Mouse (Mus musculus) limb, embryonic 14.5 days (tissue): ENCODE measurements around the gene Bub1. TPM values are rescaled to one million over a fixed set of nuclear protein-coding genes. Genes with fewer than 3 reads are reported as not detected.
A peak's percentile ranks its signal among the peaks of the same experiment; 100 is the strongest.

Source experiments
- ATAC-seq: fragments of 200-750 bp; cut with Nextera tagmentation; 2 replicates; pipeline ENCODE4 v1.8.0; 2017; ENCODE audit warnings: low read depth, moderate number of reproducible peaks, moderate TSS enrichment; ENCODE audit not compliant: low FRiP score
- DNase-seq: peaks from one replicate; pipeline ENCODE4 v3.0.0-alpha.2; 2015; ENCODE audit warnings: low spot score
- H3K27ac ChIP-seq: fragments of 300-500 bp; sonication (generic); replicated peaks from 2 replicates; pipeline ENCODE4 v1.5.1; 2014; ENCODE audit warnings: low read depth, mild to moderate bottlenecking, low read length, moderate library complexity, mixed read lengths
- H3K27me3 ChIP-seq: fragments of 300-500 bp; sonication (generic); 2 replicates; pipeline ENCODE4 v1.6.1; 2014; ENCODE audit warnings: low read length, mixed read lengths; ENCODE audit not compliant: control insufficient read depth, insufficient read depth
- H3K36me3 ChIP-seq: fragments of 300-500 bp; sonication (generic); 2 replicates; pipeline ENCODE4 v1.6.1; 2014; ENCODE audit warnings: mild to moderate bottlenecking, low read length, moderate library complexity, mixed read lengths; ENCODE audit not compliant: control insufficient read depth, insufficient read depth
- H3K4me1 ChIP-seq: fragments of 300-500 bp; sonication (generic); 2 replicates; pipeline ENCODE4 v1.6.1; 2014; ENCODE audit warnings: antibody characterized with exemption, low read length, mixed read lengths; ENCODE audit not compliant: control insufficient read depth, insufficient read depth
- H3K4me2 ChIP-seq: fragments of 300-500 bp; sonication (generic); replicated peaks from 2 replicates; pipeline ENCODE4 v1.6.1; 2014; ENCODE audit warnings: low read depth, mild to moderate bottlenecking, low read length, moderate library complexity; ENCODE audit not compliant: severe bottlenecking
- H3K4me3 ChIP-seq: fragments of 300-500 bp; sonication (generic); replicated peaks from 2 replicates; pipeline ENCODE4 v1.5.1; 2014; ENCODE audit warnings: low read length
- H3K9ac ChIP-seq: fragments of 300-500 bp; sonication (generic); 2 replicates; pipeline ENCODE4 v1.6.1; 2014; ENCODE audit warnings: mild to moderate bottlenecking, low read depth, low read length, moderate library complexity; ENCODE audit not compliant: severe bottlenecking
- H3K9me3 ChIP-seq: fragments of 300-500 bp; sonication (generic); 2 replicates; pipeline ENCODE4 v1.6.1; 2016; ENCODE audit warnings: low read length; ENCODE audit not compliant: control insufficient read depth
- POLR2A ChIP-seq: fragments of 200-500 bp; IDR thresholded peaks from 2 replicates; pipeline ENCODE4 v1.8.0; 2012; ENCODE audit warnings: inconsistent platforms, mild to moderate bottlenecking, moderate library complexity, borderline replicate concordance; ENCODE audit not compliant: insufficient read depth, insufficient read length; ENCODE audit errors: extremely low read depth
- WGBS: fragments of 180-500 bp; shearing (Covaris S2); extraction: QIAGEN DNeasy Blood & Tissue Kit; methylation state at CpG from one replicate; pipeline ENCODE4 v1.1.7; 2014; 5-methylcytosine and 5-hydroxymethylcytosine counted together
- polyA plus RNA-seq, 2 experiments: library from polyadenylated mRNA; depleted of rRNA in 1 of 2; stranded (reverse) in 1 of 2; unstranded in 1 of 2; fragments of >200 nt; fragmentation: Nextera tagmentation in 1 of 2; extraction: Ambion mirVana in 1 of 2; gene quantifications; 2 replicates each; pipeline versions ENCODE4 v1.2.1 to v1.2.3; 2012 to 2014

The Bub1 gene
- polyA plus RNA-seq (2012; rRNA removed) (22.0 and 28.4 TPM in 2 replicates), polyA plus RNA-seq (2014; fragmentation: Nextera tagmentation; extraction: Ambion mirVana) (17.3 and 22.2 TPM in 2 replicates)

DNA sequence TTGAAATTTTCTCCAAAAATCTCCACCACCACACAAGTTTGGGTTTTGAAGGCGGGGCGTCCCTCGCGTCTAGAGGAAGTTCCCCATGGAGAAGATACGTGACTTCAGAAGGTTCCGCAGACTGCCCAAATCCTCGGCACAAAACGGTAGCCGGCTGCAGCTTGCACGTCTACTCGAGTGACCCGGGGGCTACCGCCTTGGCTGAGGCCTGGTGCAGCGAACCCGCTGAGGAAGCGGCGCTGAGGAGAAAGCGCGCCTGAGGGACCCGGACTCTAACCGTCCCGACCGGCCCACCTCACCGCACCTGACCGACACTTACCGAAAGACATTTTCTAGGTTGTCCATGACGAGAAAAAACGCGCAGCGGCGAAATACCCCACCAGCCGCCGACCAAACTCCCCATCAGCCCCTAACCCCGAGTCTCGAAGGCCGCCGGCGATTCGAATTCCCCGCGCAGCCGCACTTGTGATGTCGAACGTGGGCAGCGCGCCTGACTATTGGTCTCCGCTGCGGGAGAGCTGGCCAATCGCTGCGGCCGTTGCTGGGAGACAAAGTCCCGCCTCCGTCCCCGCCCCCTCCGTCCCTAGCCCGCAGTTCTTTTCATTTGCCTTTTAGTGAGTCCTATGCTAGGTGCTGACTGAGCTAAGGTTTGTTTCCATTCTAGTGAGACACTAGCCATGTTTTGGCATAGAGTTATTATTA is at the start of gene Bub1:
Gene Bub1, minus strand, starts transcription at position 465 of the 702 bp plus-strand sequence.
- Histone ChIP-seq H3K4me1 (0 out of 2 replicates have a peak, but pooled peaks cover 5% of the 10 kb centered on the region), H3K4me3 (peak within 1 kb of the TSS; percentile 73), H3K4me2 (peak within 1 kb of the TSS; percentile 79), H3K36me3 (peaks cover 4% of the 10 kb centered on the region), H3K9ac (peak within 1 kb of the TSS; percentile 58), H3K9me3 (no peaks in the 10 kb centered on the region), H3K27me3 (no peaks in the 10 kb centered on the region), H3K27ac (peak within 1 kb of the TSS; percentile 19; the same call in 1 of the 2 replicates)
- TF ChIP-seq POLR2A, result 0 out of 2 replicates have a peak, but pooled peaks have one; percentile 27
- under 1% methylated on average over 56 of the region's 56 CpGs for WGBS
- peak; percentile 95 for DNase-seq
- ATAC-seq, result peak; percentile 99

DNA sequence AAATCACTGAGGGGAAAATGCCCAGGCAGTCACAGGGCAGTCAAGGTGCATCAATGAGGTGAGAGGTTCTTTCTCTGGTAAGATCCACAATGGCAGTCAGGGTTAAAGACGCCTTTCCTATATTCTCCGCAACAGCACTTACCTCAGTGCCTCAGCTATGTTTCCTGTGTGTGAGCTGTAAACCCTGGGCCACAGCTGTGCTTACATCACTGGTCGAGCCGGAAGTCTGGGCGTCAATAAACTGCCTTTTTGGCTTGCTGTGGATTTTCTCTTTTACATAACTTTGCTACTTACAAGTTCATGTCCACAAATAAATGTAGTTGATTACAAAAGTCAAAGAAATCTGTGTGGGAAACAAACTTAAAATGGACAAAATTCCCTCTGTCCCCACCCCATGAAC is 49.4 kb upstream of the Bub1 start:
- no peaks in the 10 kb centered on the region for H3K36me3 ChIP-seq
- TF ChIP-seq POLR2A, result no peak

DNA sequence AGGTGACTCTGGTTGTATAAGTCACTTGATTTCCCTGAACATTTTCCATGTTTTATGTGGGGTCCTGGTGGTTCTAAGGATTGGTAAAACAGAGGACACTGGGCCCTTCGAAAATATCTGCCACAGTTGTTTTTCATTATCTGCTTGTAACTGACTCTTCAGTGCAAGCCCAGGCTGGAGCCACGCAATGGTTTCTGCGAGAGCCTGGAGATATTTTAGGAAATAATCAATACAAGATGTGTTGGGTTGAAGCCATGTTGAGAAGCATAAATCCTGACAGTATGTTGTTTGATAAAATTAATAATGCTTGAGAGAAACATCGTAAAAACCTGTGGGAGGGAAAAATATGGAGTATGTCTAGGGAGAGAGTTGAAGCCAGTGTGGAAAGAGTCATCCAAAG is 32.7 kb upstream of the Bub1 start:
- Histone ChIP-seq H3K9ac (no peak overlapping the region), H3K4me1 (no peaks in the 10 kb centered on the region), H3K4me2 (no peak overlapping the region), H3K4me3 (no peak overlapping the region), H3K27ac (no peak overlapping the region), H3K9me3 (no peaks in the 10 kb centered on the region), H3K27me3 (no peaks in the 10 kb centered on the region), H3K36me3 (no peaks in the 10 kb centered on the region)
- DNase-seq (peak; percentile 68), ATAC-seq (peak; percentile 41; the same call in 1 of the 2 replicates)
- 29% methylated on average over 4 of the region's 4 CpGs for WGBS
- TF ChIP-seq POLR2A, result no peak

More for the DNA sequence above, 49.4 kb upstream of the Bub1 start:
- no peaks in the 10 kb centered on the region for H3K27me3 ChIP-seq
- 41% methylated on average over 5 of the region's 5 CpGs for whole genome bisulfite sequencing
- ATAC-seq (no peak), DNase-seq (no peak)
- no peak overlapping the region for H3K4me2 ChIP-seq
- no peak overlapping the region for H3K4me3 ChIP-seq
- H3K27ac ChIP-seq, result no peak overlapping the region
- no peaks in the 10 kb centered on the region for H3K9me3 ChIP-seq
- H3K9ac ChIP-seq, result no peak overlapping the region; the same call in 1 of the 2 replicates
- H3K4me1 ChIP-seq, result no peaks in the 10 kb centered on the region

DNA sequence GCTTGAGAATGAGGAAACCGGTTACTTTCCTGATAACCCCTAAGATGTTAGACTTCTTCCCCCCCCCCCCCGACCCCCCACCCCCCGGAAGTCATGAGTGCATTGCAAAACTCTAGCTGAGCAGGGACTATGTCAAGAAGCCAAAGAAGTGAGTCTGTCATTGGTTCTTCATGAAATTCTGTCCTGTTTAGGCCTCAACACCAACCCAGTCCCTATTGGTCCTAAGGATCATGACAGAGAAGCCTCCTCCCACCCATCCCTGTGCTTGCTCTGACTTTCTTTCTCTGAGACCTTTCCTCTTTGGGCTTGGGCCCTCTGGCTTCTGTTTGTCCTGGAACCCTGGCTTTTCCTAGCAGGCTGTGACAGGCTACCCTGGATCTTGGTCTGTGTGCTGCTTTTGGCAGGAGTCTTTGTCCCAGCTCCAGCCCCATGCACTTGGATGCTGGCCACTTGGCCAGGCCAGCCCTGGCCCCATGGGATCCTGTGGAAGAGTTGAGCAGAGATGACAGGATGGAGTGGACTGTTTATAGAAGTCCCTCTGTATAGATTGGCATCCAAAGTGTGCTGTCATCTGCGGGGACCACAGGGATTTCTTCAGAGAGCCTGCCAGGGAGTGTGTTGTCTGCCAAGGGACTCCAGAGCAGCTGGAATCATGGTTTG is 22.8 kb upstream of the Bub1 start:
- no peak for DNase-seq
- 74% methylated on average over 4 of the region's 4 CpGs for WGBS

DNA sequence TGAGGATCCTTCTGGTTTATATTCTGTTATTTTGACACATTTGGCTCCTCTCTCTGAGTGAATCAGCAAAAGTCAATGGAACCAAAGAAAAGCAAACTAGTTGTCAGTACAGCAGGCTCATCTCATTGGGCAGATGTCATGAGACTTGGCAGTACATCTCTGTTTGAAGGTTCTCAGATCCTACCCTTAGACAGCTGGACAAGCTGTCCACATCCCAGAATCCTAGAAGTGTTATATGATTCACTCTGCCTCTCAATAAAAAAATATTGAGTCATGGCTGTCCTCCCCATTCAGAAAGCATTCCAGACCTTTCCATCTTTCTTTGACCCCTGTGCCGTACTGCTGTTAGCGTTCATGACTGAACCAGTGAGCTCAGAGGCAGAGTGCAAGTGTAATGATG is 18.7 kb upstream of the Bub1 start:
- Histone ChIP-seq H3K4me2 (no peak overlapping the region), H3K4me1 (no peaks in the 10 kb centered on the region), H3K9me3 (no peaks in the 10 kb centered on the region), H3K4me3 (no peak overlapping the region), H3K9ac (no peak overlapping the region), H3K27me3 (no peaks in the 10 kb centered on the region), H3K27ac (no peak overlapping the region), H3K36me3 (no peaks in the 10 kb centered on the region)
- 81% methylated on average over 2 of the region's 2 CpGs for WGBS
- no peak for ATAC-seq
- no peak for TF ChIP-seq POLR2A
- no peak for DNase-seq

More for the DNA sequence above, 22.8 kb upstream of the Bub1 start:
- no peak; the same call in 1 of the 2 replicates for ATAC-seq
- Histone ChIP-seq H3K4me3 (no peak overlapping the region), H3K27me3 (no peaks in the 10 kb centered on the region), H3K9me3 (no peaks in the 10 kb centered on the region), H3K36me3 (no peaks in the 10 kb centered on the region), H3K27ac (no peak overlapping the region), H3K4me1 (no peaks in the 10 kb centered on the region), H3K9ac (no peak overlapping the region), H3K4me2 (no peak overlapping the region)
- no peak for TF ChIP-seq POLR2A
